Mouse (Mus musculus) intestine, embryonic 16.5 days (tissue): ENCODE measurements around the gene Ebp. TPM values are rescaled to one million over a fixed set of nuclear protein-coding genes. Genes with fewer than 3 reads are reported as not detected.
A peak's percentile ranks its signal among the peaks of the same experiment; 100 is the strongest.

Experiments used
- ATAC-seq: fragments of 200-750 bp; cut with Nextera tagmentation; 2 replicates; pipeline ENCODE4 v1.8.0; 2017; ENCODE audit warnings: moderate TSS enrichment, moderate library complexity
- H3K27ac ChIP-seq: fragments of 300-500 bp; sonication (generic); 2 replicates; pipeline ENCODE4 v1.5.1; 2014; ENCODE audit warnings: mild to moderate bottlenecking, low read length
- H3K27me3 ChIP-seq: fragments of 300-500 bp; sonication (generic); replicated peaks from 2 replicates; pipeline ENCODE4 v1.6.1; 2014; ENCODE audit warnings: low read length, control low read depth, mixed read lengths; ENCODE audit not compliant: control insufficient read depth, insufficient read depth
- H3K36me3 ChIP-seq: fragments of 300-500 bp; sonication (generic); 2 replicates; pipeline ENCODE4 v1.6.1; 2014; ENCODE audit warnings: low read length, control low read depth; ENCODE audit not compliant: control insufficient read depth, insufficient read depth
- H3K4me1 ChIP-seq: fragments of 300-500 bp; sonication (generic); 2 replicates; pipeline ENCODE4 v1.6.1; 2014; ENCODE audit warnings: low read length, control low read depth, mixed read lengths; ENCODE audit not compliant: control insufficient read depth, insufficient read depth
- H3K4me2 ChIP-seq: fragments of 300-500 bp; sonication (generic); 2 replicates; pipeline ENCODE4 v1.6.1; 2014; ENCODE audit warnings: low read depth, low read length, control low read depth
- H3K4me3 ChIP-seq: fragments of 300-500 bp; sonication (generic); 2 replicates; pipeline ENCODE4 v1.5.1; 2014; ENCODE audit warnings: mild to moderate bottlenecking, low read length
- H3K9ac ChIP-seq: fragments of 300-500 bp; sonication (generic); 2 replicates; pipeline ENCODE4 v1.6.1; 2014; ENCODE audit warnings: low read depth, low read length
- H3K9me3 ChIP-seq: fragments of 300-500 bp; sonication (generic); 2 replicates; pipeline ENCODE4 v1.6.1; 2016; ENCODE audit warnings: low read length, control low read depth; ENCODE audit not compliant: control insufficient read depth
- WGBS: fragments of 180-500 bp; shearing (Covaris S2); extraction: QIAGEN DNeasy Blood & Tissue Kit; methylation state at CpG from one replicate; pipeline ENCODE4 v1.1.7; 2014; 5-methylcytosine and 5-hydroxymethylcytosine counted together
- polyA plus RNA-seq: library from polyadenylated mRNA; unstranded; fragments of >200 nt; fragmentation: Nextera tagmentation; extraction: Ambion mirVana; gene quantifications from 2 replicates; pipeline ENCODE4 v1.2.1, GENCODE M21; 2015

The Ebp gene
- polyA plus RNA-seq, 1 experiment from 2014 or later, result 101 TPM

DNA sequence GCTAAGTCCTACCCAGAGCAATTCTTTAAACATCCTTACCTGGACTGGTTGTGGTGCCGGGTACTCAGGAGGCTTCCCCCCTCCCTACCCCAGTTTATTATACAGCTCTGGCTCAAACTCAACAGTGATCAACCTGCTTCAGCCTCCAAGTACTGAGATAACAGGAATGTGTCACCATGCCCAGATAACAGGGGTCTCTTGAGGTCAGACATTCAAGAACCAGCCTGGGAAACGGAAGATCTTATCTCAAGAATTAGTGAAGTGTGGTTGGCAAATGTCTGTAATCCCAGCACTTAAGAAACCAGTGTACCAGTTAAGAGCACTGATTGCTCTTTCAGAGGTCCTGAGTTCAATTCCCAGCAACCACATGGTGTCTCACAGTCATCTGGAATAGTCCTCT, 24.8 kb upstream of the Ebp start:
- WGBS, result 29% methylated on average over 2 of the region's 2 CpGs
- no peak overlapping the region for H3K4me2 ChIP-seq
- no peak overlapping the region for H3K4me3 ChIP-seq
- H3K9ac ChIP-seq, result no peak overlapping the region
- H3K27me3 ChIP-seq, result no peaks in the 10 kb centered on the region
- H3K4me1 ChIP-seq, result no peaks in the 10 kb centered on the region
- no peaks in the 10 kb centered on the region for H3K36me3 ChIP-seq
- H3K27ac ChIP-seq, result no peak overlapping the region
- no peak for ATAC-seq
- no peaks in the 10 kb centered on the region for H3K9me3 ChIP-seq

DNA sequence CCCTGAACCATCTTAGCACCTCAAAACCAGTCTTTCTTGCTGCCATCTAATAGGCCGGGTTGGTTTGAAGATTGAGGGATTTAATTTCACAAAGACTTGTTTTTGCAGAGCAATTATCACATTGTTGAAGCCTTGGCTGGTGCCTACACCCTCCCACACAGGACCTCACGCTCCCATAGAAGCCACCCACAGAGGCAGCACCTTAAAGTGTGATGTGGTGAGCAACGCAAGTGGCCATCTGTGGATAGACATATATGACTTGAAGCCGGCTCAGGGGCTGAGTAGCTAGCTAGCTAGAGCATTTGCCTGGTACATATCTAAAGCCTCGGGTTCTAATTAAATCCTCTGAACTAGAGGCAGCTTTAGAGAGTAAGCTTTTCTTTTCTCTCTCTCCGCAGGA, 24.1 kb upstream of the Ebp start:
- H3K36me3 ChIP-seq, result no peaks in the 10 kb centered on the region
- no peaks in the 10 kb centered on the region for H3K4me1 ChIP-seq
- ATAC-seq, result no peak
- H3K4me2 ChIP-seq, result no peak overlapping the region
- H3K9ac ChIP-seq, result no peak overlapping the region
- no peak overlapping the region for H3K27ac ChIP-seq
- 48% methylated on average over 6 of the region's 6 CpGs for WGBS
- H3K9me3 ChIP-seq, result no peaks in the 10 kb centered on the region
- no peaks in the 10 kb centered on the region for H3K27me3 ChIP-seq
- H3K4me3 ChIP-seq, result no peak overlapping the region

DNA sequence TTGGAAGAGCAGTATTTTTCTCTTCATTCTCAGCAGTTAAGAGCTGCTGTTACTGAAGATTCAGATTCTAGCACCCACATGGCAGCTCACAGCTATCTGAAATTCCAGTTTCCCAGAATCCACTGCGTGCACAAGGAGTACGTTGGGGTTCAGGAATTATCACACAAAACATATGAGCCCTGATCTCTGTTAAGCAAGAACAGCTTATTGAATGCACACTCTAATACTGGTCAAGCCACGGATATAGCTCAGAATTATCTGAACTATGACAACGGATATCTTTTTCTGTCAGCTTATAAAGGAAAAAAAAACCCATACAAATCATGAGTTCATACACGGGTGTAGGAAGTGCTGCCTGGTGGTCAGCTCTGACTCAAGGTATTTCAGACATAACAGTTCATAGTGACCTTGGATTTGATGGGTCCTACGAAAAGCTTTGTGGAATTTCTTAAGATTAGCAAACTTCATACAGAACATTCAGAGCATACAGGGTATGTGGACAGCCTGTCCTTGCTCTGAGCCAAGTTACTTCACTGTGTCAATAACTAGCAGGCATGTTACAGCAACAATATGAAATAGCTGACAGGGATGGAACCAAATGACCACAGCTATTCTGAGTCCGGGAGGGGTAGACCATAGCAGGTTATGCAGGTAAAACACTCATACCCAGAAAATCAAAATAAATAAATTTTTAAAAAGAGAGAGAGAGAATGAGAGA, 18.3 kb upstream of the Ebp start:
- H3K4me2 ChIP-seq, result no peak overlapping the region
- H3K9ac ChIP-seq, result no peak overlapping the region
- no peak overlapping the region for H3K27ac ChIP-seq
- no peak for ATAC-seq
- H3K36me3 ChIP-seq, result no peaks in the 10 kb centered on the region
- no peaks in the 10 kb centered on the region for H3K9me3 ChIP-seq
- no peaks in the 10 kb centered on the region for H3K4me1 ChIP-seq
- no peaks in the 10 kb centered on the region for H3K27me3 ChIP-seq
- WGBS, result 79% methylated on average over 7 of the region's 7 CpGs
- H3K4me3 ChIP-seq, result no peak overlapping the region

DNA sequence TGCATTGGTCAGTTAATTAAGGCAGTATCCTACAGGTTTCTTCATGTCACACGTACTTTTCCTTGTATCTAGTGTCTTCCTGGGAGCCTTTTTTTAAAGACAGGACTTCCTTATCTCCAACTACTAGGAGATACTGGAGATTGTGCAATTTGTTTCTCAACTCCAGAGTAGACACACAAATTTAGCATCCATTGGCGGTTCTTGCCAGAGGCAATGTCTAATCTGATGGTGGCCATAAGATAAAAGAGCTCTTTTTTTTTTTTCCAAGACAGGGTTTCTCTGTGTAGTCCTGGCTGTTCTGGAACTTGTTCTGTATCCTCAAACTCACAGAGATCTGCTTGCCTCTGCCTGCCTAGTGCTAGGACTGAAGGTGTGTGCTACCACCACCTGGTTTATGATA, 16.4 kb upstream of the Ebp start:
- Histone ChIP-seq H3K9me3 (no peaks in the 10 kb centered on the region), H3K4me3 (no peak overlapping the region), H3K27ac (no peak overlapping the region), H3K4me1 (no peaks in the 10 kb centered on the region), H3K9ac (no peak overlapping the region), H3K4me2 (no peak overlapping the region), H3K36me3 (no peaks in the 10 kb centered on the region), H3K27me3 (no peaks in the 10 kb centered on the region)
- 65% methylated on average over 2 of the region's 2 CpGs for WGBS
- no peak for ATAC-seq

DNA sequence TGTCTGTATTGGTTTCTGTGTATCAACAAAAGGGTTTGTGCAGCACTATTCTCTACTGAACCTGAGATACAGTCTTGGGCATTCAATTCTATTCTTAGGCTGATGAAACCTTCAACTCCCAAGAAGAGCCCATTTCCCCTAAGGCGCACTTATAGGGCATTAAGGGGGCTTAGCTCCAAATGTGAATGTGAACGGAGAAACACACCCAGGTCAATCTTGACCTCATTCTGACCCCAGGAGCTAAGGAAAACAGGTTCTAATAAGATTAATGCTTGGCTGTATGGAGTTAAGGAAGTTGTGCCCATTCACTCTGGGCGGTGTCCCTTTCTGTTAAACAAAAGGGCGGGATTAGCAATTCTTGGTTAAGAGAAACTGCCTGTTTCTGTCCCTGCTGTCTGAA, 13.9 kb upstream of the Ebp start:
- Histone ChIP-seq H3K36me3 (no peaks in the 10 kb centered on the region), H3K4me2 (peak overlapping the region; percentile 64; the same call in 1 of the 2 replicates), H3K27ac (no peak overlapping the region), H3K9me3 (no peaks in the 10 kb centered on the region), H3K27me3 (no peaks in the 10 kb centered on the region), H3K9ac (no peak overlapping the region), H3K4me3 (no peak overlapping the region), H3K4me1 (no peaks in the 10 kb centered on the region)
- 22% methylated on average over 4 of the region's 4 CpGs for WGBS
- ATAC-seq, result no peak

DNA sequence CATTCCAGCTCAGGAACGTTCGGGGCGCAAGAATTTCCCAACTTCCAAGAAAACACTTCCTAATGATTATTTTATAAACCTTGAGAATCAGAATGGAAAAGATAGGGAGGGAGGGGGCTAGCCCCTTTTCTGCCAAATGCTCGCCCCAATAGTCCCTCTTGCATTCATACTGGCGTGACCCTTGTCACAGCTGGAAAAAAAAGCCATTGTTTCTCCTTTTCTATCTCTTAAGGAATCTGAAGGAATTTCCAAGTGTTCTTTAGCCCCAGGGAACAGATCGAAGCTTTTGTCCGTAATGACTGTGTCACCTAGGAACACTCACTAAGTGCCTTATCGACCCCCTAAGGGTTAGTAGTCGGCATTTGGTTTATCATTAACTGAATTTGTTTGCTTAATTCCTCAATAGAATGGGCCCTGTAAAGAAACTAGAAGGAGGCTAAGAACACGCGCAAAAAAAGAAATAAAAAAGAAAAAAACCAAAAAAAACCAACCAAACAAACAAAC, 13.4 kb upstream of the Ebp start:
- H3K4me2 ChIP-seq, result peak overlapping the region; percentile 64
- no peaks in the 10 kb centered on the region for H3K9me3 ChIP-seq
- peak; percentile 71 for ATAC-seq
- H3K9ac ChIP-seq, result peak overlapping the region; percentile 24; the same call in 1 of the 2 replicates
- no peaks in the 10 kb centered on the region for H3K4me1 ChIP-seq
- H3K4me3 ChIP-seq, result peak overlapping the region; percentile 56
- no peaks in the 10 kb centered on the region for H3K27me3 ChIP-seq
- H3K36me3 ChIP-seq, result no peaks in the 10 kb centered on the region
- WGBS, result 15% methylated on average over 11 of the region's 11 CpGs
- H3K27ac ChIP-seq, result no peak overlapping the region

DNA sequence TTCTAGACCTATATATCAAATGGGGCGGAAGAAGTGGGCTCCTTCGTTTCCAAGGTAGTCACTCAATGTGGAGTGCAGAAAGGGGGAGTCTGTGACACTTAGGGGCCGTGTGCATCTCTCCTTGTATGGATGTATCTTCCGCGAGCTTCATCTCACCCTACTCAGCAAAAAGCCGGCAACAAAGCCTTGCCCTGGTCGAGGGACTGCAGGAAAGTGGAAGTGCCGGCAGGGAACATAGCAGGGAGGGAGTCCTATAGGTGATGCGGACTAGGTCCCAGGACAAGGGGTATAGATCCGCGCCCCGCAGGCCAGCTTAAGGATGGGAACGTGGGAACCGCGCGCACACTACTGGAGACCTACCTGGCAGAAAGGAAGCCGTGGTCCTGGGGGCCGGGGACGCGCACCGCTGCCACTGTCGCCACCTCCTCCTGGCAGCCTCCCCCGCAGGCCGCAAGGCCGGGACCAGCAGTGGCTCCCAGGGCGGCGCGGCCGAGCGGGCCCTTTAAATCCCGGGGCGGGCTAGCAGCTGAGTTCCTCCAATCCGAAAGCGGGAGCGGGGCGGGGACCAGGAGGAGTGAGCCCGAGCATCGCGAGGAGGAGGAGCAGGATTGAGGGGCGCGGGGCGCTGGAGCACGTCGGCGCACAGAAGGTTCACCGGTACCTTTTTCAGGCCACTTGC, 12.8 kb upstream of the Ebp start, which contains the start of gene Porcn:
TSS of gene Porcn (minus strand) at position 511 of the 679 bp plus-strand sequence.
- no peak within 1 kb of the TSS for H3K27ac ChIP-seq

DNA sequence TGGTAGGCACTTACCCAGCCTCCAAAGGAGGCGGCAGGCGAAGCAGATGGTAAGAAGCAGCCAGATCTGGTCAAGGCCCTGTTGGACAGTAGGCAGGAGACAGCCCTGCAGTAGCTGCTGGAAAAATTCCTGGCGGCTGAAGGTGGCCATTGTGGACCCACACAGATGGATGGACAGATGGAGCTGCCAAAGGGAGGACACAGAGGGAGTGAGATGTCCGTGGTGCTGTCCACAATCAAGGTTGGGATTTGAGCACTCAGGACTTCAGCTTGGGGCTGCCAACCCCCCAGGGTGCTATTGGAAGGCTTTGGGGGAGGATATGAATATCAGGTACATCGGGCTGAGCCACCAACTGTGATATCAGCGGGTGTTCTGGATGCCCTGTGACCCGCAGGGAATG, 12.2 kb upstream of the Ebp start:
- Histone ChIP-seq H3K27ac (no peak overlapping the region), H3K27me3 (no peaks in the 10 kb centered on the region), H3K4me1 (no peaks in the 10 kb centered on the region), H3K9me3 (no peaks in the 10 kb centered on the region), H3K36me3 (no peaks in the 10 kb centered on the region), H3K9ac (peak overlapping the region; percentile 67), H3K4me2 (peak overlapping the region; percentile 64), H3K4me3 (peak overlapping the region; percentile 56)
- WGBS, result 43% methylated on average over 7 of the region's 7 CpGs
- ATAC-seq, result no peak

More for the DNA sequence above, 12.8 kb upstream of the Ebp start, which contains the start of gene Porcn:
- Histone ChIP-seq H3K4me2 (peak within 1 kb of the TSS; percentile 64), H3K4me1 (no peaks in the 10 kb centered on the region), H3K27me3 (no peaks in the 10 kb centered on the region), H3K36me3 (no peaks in the 10 kb centered on the region), H3K4me3 (peak within 1 kb of the TSS; percentile 56), H3K9me3 (no peaks in the 10 kb centered on the region), H3K9ac (peak within 1 kb of the TSS; percentile 67)
- ATAC-seq, result peak; percentile 98
- WGBS, result 9% methylated on average over 28 of the region's 46 CpGs

DNA sequence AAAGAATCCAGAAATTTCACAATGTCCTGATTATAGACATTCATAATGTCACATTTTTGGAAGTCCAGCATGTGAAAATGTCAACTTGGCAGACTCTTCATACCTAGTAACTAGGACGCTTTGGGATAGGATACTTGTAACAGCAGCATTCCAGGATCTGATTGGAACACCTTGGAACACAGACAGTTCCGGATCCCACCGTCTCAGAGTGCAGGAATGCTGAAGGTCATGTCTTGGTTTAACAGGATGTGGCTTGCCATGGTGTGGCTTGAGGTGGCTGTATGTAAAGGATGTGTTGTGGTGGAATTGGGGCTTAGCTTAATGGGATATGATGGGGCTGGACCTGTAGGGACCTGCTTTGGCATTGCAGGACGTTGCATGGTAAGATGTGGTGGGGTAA, 11.8 kb upstream of the Ebp start:
- Histone ChIP-seq H3K36me3 (no peaks in the 10 kb centered on the region), H3K4me3 (no peak overlapping the region), H3K27ac (no peak overlapping the region), H3K27me3 (no peaks in the 10 kb centered on the region), H3K9ac (no peak overlapping the region), H3K4me2 (no peak overlapping the region), H3K9me3 (no peaks in the 10 kb centered on the region), H3K4me1 (no peaks in the 10 kb centered on the region)
- ATAC-seq, result no peak
- WGBS, result 76% methylated on average over 4 of the region's 4 CpGs
